Mouse (Mus musculus) lung, postnatal 10 days (tissue): Measurements from ENCODE around the gene Per1.
"Not testable (repeated sequence)": the region's sequence is repeated elsewhere in the genome, so short reads cannot be mapped to it uniquely, and the experiment has no call there.

Experiments
- DNase-seq: peaks from one replicate; pipeline ENCODE4 v3.0.0; 2021

Per1 gene

GRCm38 (mm10) chr11:69086390-69086789 lies 8.6 kb upstream of the Per1 start:
- no peak for DNase-seq

GRCm38 (mm10) chr11:69087082-69087481 lies 7.9 kb upstream of the Per1 start:
- no peak for DNase-seq

- DNase-seq = no peak
These were observed 7.4 kb upstream of the Per1 start for GRCm38 (mm10) chr11:69087597-69087996.

- peak; percentile 93 for DNase-seq
These were observed 6.7 kb upstream of the Per1 start, which contains the start of gene Vamp2 for GRCm38 (mm10) chr11:69088103-69088855. TSS of gene Vamp2 (plus strand) at chr11:69088490.

GRCm38 (mm10) chr11:69088856-69089615 lies 6.0 kb upstream of the Per1 start:
- DNase-seq = no peak

GRCm38 (mm10) chr11:69089616-69090290 lies 5.3 kb upstream of the Per1 start:
- no peak for DNase-seq

GRCm38 (mm10) chr11:69090367-69090766 lies 4.7 kb upstream of the Per1 start:
- no peak for DNase-seq

- no peak for DNase-seq
These were observed 3.2 kb upstream of the Per1 start for GRCm38 (mm10) chr11:69091566-69092385.

- peak; percentile 92 for DNase-seq
These were observed 2.6 kb upstream of the Per1 start for GRCm38 (mm10) chr11:69092386-69092751.

GRCm38 (mm10) chr11:69092871-69093270 lies 2.1 kb upstream of the Per1 start:
- DNase-seq = no peak

- DNase-seq = not testable (repeated sequence)
These were observed 1.2 kb upstream of the Per1 start for GRCm38 (mm10) chr11:69093856-69094255.

GRCm38 (mm10) chr11:69095511-69096231 lies 654 bp downstream of the Per1 start:
- peak; percentile 69 for DNase-seq

- DNase-seq = no peak
These were observed 1.5 kb downstream of the Per1 start for GRCm38 (mm10) chr11:69096360-69096986.

GRCm38 (mm10) chr11:69096987-69097900 lies 2.2 kb downstream of the Per1 start:
- DNase-seq = peak; percentile 100

- DNase-seq = no peak
These were observed 3.2 kb downstream of the Per1 start for GRCm38 (mm10) chr11:69098039-69098761.

- DNase-seq = peak; percentile 99
These were observed 3.7 kb downstream of the Per1 start for GRCm38 (mm10) chr11:69098762-69099091.

- peak; percentile 97 for DNase-seq
These were observed 4.3 kb downstream of the Per1 start for GRCm38 (mm10) chr11:69099177-69099914.

GRCm38 (mm10) chr11:69099915-69100345 lies 4.9 kb downstream of the Per1 start:
- DNase-seq = peak; percentile 97
